Mouse (Mus musculus) liver, adult 2 months (tissue): ENCODE results near the gene Sema3a.

Source experiments
- CTCF ChIP-seq: fragments of 200-500 bp; IDR thresholded peaks from 2 replicates; pipeline ENCODE4 v1.5.1; 2011; ENCODE audit warnings: low read depth, low read length, control low read depth
- POLR2A ChIP-seq: fragments of 200-500 bp; IDR thresholded peaks from 2 replicates; pipeline ENCODE4 v1.6.1; 2011; ENCODE audit warnings: low read length, control low read depth; ENCODE audit not compliant: insufficient read depth; ENCODE audit errors: extremely low read depth

- TF ChIP-seq CTCF, result no peak
- no peak for TF ChIP-seq POLR2A
Measured at GRCm38 (mm10) chr5:13151002-13151401, 25.8 kb downstream of the Sema3a start.
